Mouse (Mus musculus): ENCODE results near the gene Meaf6. TPM values are rescaled to one million over a fixed set of nuclear protein-coding genes. Genes with fewer than 3 reads are reported as not detected.

The Meaf6 gene
- polyA plus RNA-seq, 2 experiments, result 13.5 to 23.0 TPM

GRCm38 (mm10) chr4:125145213-125145612 is 60.3 kb downstream of the Meaf6 start:
- no peak overlapping the region for H3K4me2 ChIP-seq (ENCODE audit: low read depth)
- DNase-seq (ENCODE audit: low read depth in 3 of 3, low spot score in 3 of 3) (peak in 1 of 3 experiments; percentile 33), ATAC-seq (ENCODE audit: insufficient read depth) (0 out of 2 replicates have a peak, but pooled peaks have one; percentile 18)
- H3K4me3 ChIP-seq (ENCODE audit: insufficient read depth in 1 of 2, low read depth in 2 of 2, low read length in 2 of 2), result no peak overlapping the region
- no peak overlapping the region for H3K27ac ChIP-seq
- no peaks in the 10 kb centered on the region for H3K4me1 ChIP-seq (replicated peaks; ENCODE audit: control insufficient read depth in 2 of 2, insufficient read depth in 2 of 2, low read length in 1 of 2)
- no peaks in the 10 kb centered on the region for H3K36me3 ChIP-seq (replicated peaks; ENCODE audit: control insufficient read depth, insufficient read depth, low read depth)
- WGBS (ENCODE audit: insufficient replicate concordance), result 6% methylated on average over 10 of the region's 10 CpGs
- no peaks in the 10 kb centered on the region for H3K27me3 ChIP-seq (ENCODE audit: control insufficient read depth, insufficient read depth, low read length)
- TF ChIP-seq CTCF (IDR thresholded peaks at IDR 0.05; ENCODE audit: low read depth) (no peak), EP300 (IDR thresholded peaks at IDR 0.05; ENCODE audit: low read depth) (no peak)
- H3K9ac ChIP-seq (replicated peaks), result no peak overlapping the region
- H3K9me3 ChIP-seq (ENCODE audit: control insufficient read depth, low read length), result no peaks in the 10 kb centered on the region

- no peaks in the 10 kb centered on the region for H3K27me3 ChIP-seq (ENCODE audit: control insufficient read depth, insufficient read depth, low read length)
- H3K36me3 ChIP-seq (replicated peaks; ENCODE audit: control insufficient read depth, insufficient read depth, low read depth), result no peaks in the 10 kb centered on the region
- DNase-seq (ENCODE audit: low read depth in 3 of 3, low spot score in 3 of 3), result no peak
- H3K4me2 ChIP-seq (ENCODE audit: low read depth), result no peak overlapping the region
- no peaks in the 10 kb centered on the region for H3K4me1 ChIP-seq (replicated peaks; ENCODE audit: control insufficient read depth in 2 of 2, insufficient read depth in 2 of 2, low read length in 1 of 2)
- ATAC-seq (ENCODE audit: insufficient read depth), result no peak
- WGBS (ENCODE audit: insufficient replicate concordance), result 70% methylated on average over 4 of the region's 4 CpGs
- no peak overlapping the region for H3K27ac ChIP-seq
- TF ChIP-seq CTCF (IDR thresholded peaks at IDR 0.05; ENCODE audit: low read depth), result no peak
- no peak for TF ChIP-seq EP300 (IDR thresholded peaks at IDR 0.05; ENCODE audit: low read depth)
- no peak overlapping the region for H3K4me3 ChIP-seq (ENCODE audit: insufficient read depth in 1 of 2, low read depth in 2 of 2, low read length in 2 of 2)
- no peak overlapping the region for H3K9ac ChIP-seq (replicated peaks)
- no peaks in the 10 kb centered on the region for H3K9me3 ChIP-seq (ENCODE audit: control insufficient read depth, low read length)
These were observed 63.0 kb downstream of the Meaf6 start for GRCm38 (mm10) chr4:125147970-125148369.

- no peak overlapping the region for H3K27ac ChIP-seq
- WGBS (ENCODE audit: insufficient replicate concordance), result 38% methylated on average over 5 of the region's 5 CpGs
- no peak overlapping the region for H3K9ac ChIP-seq (replicated peaks)
- H3K36me3 ChIP-seq (replicated peaks; ENCODE audit: control insufficient read depth, insufficient read depth, low read depth), result no peaks in the 10 kb centered on the region
- TF ChIP-seq CTCF (IDR thresholded peaks at IDR 0.05; ENCODE audit: low read depth) (no peak), EP300 (IDR thresholded peaks at IDR 0.05; ENCODE audit: low read depth) (no peak)
- DNase-seq (ENCODE audit: low read depth in 3 of 3, low spot score in 3 of 3), result no peak
- H3K9me3 ChIP-seq (ENCODE audit: control insufficient read depth, low read length), result no peaks in the 10 kb centered on the region
- no peaks in the 10 kb centered on the region for H3K4me1 ChIP-seq (replicated peaks; ENCODE audit: control insufficient read depth in 2 of 2, insufficient read depth in 2 of 2, low read length in 1 of 2)
- H3K4me3 ChIP-seq (ENCODE audit: insufficient read depth in 1 of 2, low read depth in 2 of 2, low read length in 2 of 2), result no peak overlapping the region
- ATAC-seq (ENCODE audit: insufficient read depth), result no peak
- H3K4me2 ChIP-seq (ENCODE audit: low read depth), result no peak overlapping the region
- no peaks in the 10 kb centered on the region for H3K27me3 ChIP-seq (ENCODE audit: control insufficient read depth, insufficient read depth, low read length)
These were observed 64.5 kb downstream of the Meaf6 start for GRCm38 (mm10) chr4:125149460-125149859.

GRCm38 (mm10) chr4:125152469-125152868 is 67.5 kb downstream of the Meaf6 start:
- no peak for ATAC-seq (ENCODE audit: insufficient read depth)
- 67% methylated on average over 6 of the region's 6 CpGs for WGBS (ENCODE audit: insufficient replicate concordance)
- TF ChIP-seq EP300 (IDR thresholded peaks at IDR 0.05; ENCODE audit: low read depth) (no peak), CTCF (IDR thresholded peaks at IDR 0.05; ENCODE audit: low read depth) (no peak)

GRCm38 (mm10) chr4:125153659-125154241 is 68.8 kb downstream of the Meaf6 start:
- WGBS (ENCODE audit: insufficient replicate concordance), result 46% methylated on average over 4 of the region's 4 CpGs
- Histone ChIP-seq H3K9ac (replicated peaks) (no peak overlapping the region), H3K36me3 (replicated peaks; ENCODE audit: control insufficient read depth, insufficient read depth, low read depth) (no peaks in the 10 kb centered on the region), H3K9me3 (ENCODE audit: control insufficient read depth, low read length) (no peaks in the 10 kb centered on the region), H3K4me2 (ENCODE audit: low read depth) (no peak overlapping the region), H3K4me3 (ENCODE audit: insufficient read depth in 1 of 2, low read depth in 2 of 2, low read length in 2 of 2) (no peak overlapping the region), H3K4me1 (replicated peaks; ENCODE audit: control insufficient read depth in 2 of 2, insufficient read depth in 2 of 2, low read length in 1 of 2) (no peaks in the 10 kb centered on the region), H3K27ac (no peak overlapping the region), H3K27me3 (ENCODE audit: control insufficient read depth, insufficient read depth, low read length) (no peaks in the 10 kb centered on the region)
- ATAC-seq (ENCODE audit: insufficient read depth) (no peak), DNase-seq (ENCODE audit: low read depth in 3 of 3, low spot score in 3 of 3) (no peak)
- TF ChIP-seq EP300 (IDR thresholded peaks at IDR 0.05; ENCODE audit: low read depth), result no peak
- TF ChIP-seq CTCF (IDR thresholded peaks at IDR 0.05; ENCODE audit: low read depth), result no peak

More at GRCm38 (mm10) chr4:125152469-125152868, 67.5 kb downstream of the Meaf6 start:
- Histone ChIP-seq H3K9me3 (ENCODE audit: control insufficient read depth, low read length) (no peaks in the 10 kb centered on the region), H3K27me3 (ENCODE audit: control insufficient read depth, insufficient read depth, low read length) (no peaks in the 10 kb centered on the region), H3K9ac (replicated peaks) (no peak overlapping the region), H3K36me3 (replicated peaks; ENCODE audit: control insufficient read depth, insufficient read depth, low read depth) (no peaks in the 10 kb centered on the region), H3K4me3 (ENCODE audit: insufficient read depth in 1 of 2, low read depth in 2 of 2, low read length in 2 of 2) (no peak overlapping the region), H3K4me2 (ENCODE audit: low read depth) (no peak overlapping the region), H3K27ac (no peak overlapping the region), H3K4me1 (replicated peaks; ENCODE audit: control insufficient read depth in 2 of 2, insufficient read depth in 2 of 2, low read length in 1 of 2) (no peaks in the 10 kb centered on the region)
- no peak for DNase-seq (ENCODE audit: low read depth in 3 of 3, low spot score in 3 of 3)

Data from liver, embryonic 14.5 days (tissue).